Mouse (Mus musculus) hindbrain, embryonic 13.5 days (tissue): ENCODE data around the gene Htra3. TPM values are rescaled to one million over a fixed set of nuclear protein-coding genes. Genes with fewer than 3 reads are reported as not detected.

Experiments used
- ATAC-seq: fragments of 200-750 bp; cut with Nextera tagmentation; 2 replicates; pipeline ENCODE4 v1.8.0; 2017; ENCODE audit warnings: moderate TSS enrichment; ENCODE audit not compliant: low FRiP score
- H3K27ac ChIP-seq: fragments of 300-500 bp; sonication (generic); 2 replicates; pipeline ENCODE4 v1.5.1; 2015; ENCODE audit warnings: inconsistent platforms, mild to moderate bottlenecking, moderate library complexity
- H3K27me3 ChIP-seq: fragments of 300-500 bp; sonication (generic); 2 replicates; pipeline ENCODE4 v1.6.1; 2015; ENCODE audit warnings: mild to moderate bottlenecking, inconsistent platforms
- H3K36me3 ChIP-seq: fragments of 300-500 bp; sonication (generic); 2 replicates; pipeline ENCODE4 v1.6.1; 2015; ENCODE audit warnings: mild to moderate bottlenecking, inconsistent platforms
- H3K4me1 ChIP-seq: fragments of 300-500 bp; sonication (generic); replicated peaks from 2 replicates; pipeline ENCODE4 v1.6.1; 2015; ENCODE audit warnings: inconsistent platforms
- H3K4me2 ChIP-seq: fragments of 300-500 bp; sonication (generic); 2 replicates; pipeline ENCODE4 v1.6.1; 2015; ENCODE audit warnings: inconsistent platforms, mild to moderate bottlenecking, moderate library complexity
- H3K4me3 ChIP-seq: fragments of 300-500 bp; sonication (generic); 2 replicates; pipeline ENCODE4 v1.5.1; 2015; ENCODE audit warnings: mild to moderate bottlenecking, inconsistent platforms
- H3K9ac ChIP-seq: fragments of 300-500 bp; sonication (generic); 2 replicates; pipeline ENCODE4 v1.6.1; 2015; ENCODE audit warnings: mild to moderate bottlenecking, inconsistent platforms
- H3K9me3 ChIP-seq: fragments of 300-500 bp; sonication (generic); 2 replicates; pipeline ENCODE4 v1.6.1; 2016; ENCODE audit warnings: inconsistent platforms
- WGBS: fragments of 180-500 bp; shearing (Covaris S2); methylation state at CpG from one replicate; pipeline ENCODE4 v1.1.7; 2015; 5-methylcytosine and 5-hydroxymethylcytosine counted together
- polyA plus RNA-seq: library from polyadenylated mRNA; unstranded; fragments of >200 nt; fragmentation: Nextera tagmentation; extraction: Ambion mirVana; gene quantifications from 2 replicates; pipeline ENCODE4 v1.2.1, GENCODE M21; 2015

Htra3 gene
- polyA plus RNA-seq, 1 experiment from 2014 or later = 12.2 TPM

DNA sequence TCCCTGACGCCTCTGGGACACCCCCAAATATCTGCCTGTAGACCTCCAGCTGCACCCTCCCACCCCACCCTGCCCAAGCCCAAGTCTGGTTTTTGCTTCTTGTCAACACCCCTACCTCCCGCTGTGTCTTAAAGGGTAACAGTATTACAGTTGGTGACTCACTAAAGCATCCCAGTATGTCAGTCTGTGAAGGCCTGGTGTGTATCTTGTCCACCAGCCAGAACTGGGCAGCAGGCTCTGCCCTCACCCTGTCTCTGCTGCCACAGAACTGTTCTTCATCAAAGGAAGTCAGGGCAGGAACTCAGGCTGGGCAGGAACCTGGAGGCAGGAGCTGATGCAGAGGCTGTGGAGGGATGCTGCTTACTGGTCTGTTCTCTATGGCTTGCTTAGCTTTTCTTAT lies 53.2 kb downstream of the Htra3 start:
- Histone ChIP-seq H3K27me3 (no peaks in the 10 kb centered on the region), H3K9me3 (no peaks in the 10 kb centered on the region), H3K27ac (no peak overlapping the region), H3K4me2 (no peak overlapping the region), H3K9ac (no peak overlapping the region), H3K36me3 (no peaks in the 10 kb centered on the region), H3K4me1 (peaks cover 6% of the 10 kb centered on the region), H3K4me3 (no peak overlapping the region)
- no peak for ATAC-seq
- WGBS = 96% methylated on average over 2 of the region's 2 CpGs

- Histone ChIP-seq H3K36me3 (no peaks in the 10 kb centered on the region), H3K9ac (no peak overlapping the region), H3K4me2 (no peak overlapping the region), H3K4me3 (no peak overlapping the region), H3K9me3 (no peaks in the 10 kb centered on the region), H3K27ac (no peak overlapping the region), H3K4me1 (peaks cover 11% of the 10 kb centered on the region), H3K27me3 (no peaks in the 10 kb centered on the region)
- 77% methylated on average over 4 of the region's 4 CpGs for whole genome bisulfite sequencing
- no peak for ATAC-seq
These were observed 54.8 kb downstream of the Htra3 start for GRCm38 (mm10) chr5:35624751-35625239.

DNA sequence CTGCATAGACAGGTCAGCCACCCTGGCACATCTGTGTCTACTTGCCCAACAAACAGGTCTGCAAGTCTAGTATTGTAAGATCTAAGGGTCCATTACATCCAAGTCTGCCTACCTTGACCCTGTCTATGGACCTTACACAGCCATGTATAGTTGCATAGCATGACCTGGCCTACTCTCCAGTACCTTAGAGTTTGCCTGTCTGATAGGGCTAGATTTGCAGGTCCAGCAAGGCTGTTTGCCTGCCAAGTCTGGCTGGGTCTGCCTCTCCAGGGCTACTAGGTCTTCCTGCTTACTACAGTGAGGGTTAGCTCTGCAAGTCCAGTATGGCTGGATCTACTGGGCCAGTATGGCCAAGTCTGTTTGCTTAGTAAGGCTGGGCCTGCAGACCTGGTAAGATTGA lies 55.8 kb downstream of the Htra3 start:
- ATAC-seq = no peak
- Histone ChIP-seq H3K4me3 (no peak overlapping the region), H3K27me3 (no peaks in the 10 kb centered on the region)

GRCm38 (mm10) chr5:35621114-35621513 lies 58.5 kb downstream of the Htra3 start:
- Histone ChIP-seq H3K36me3 (no peaks in the 10 kb centered on the region), H3K27me3 (no peaks in the 10 kb centered on the region), H3K9ac (no peak overlapping the region), H3K4me2 (no peak overlapping the region), H3K27ac (no peak overlapping the region), H3K4me1 (peaks cover 7% of the 10 kb centered on the region; the same call in 1 of the 2 replicates), H3K4me3 (no peak overlapping the region), H3K9me3 (no peaks in the 10 kb centered on the region)
- 42% methylated on average over 4 of the region's 4 CpGs for WGBS
- no peak for ATAC-seq

More for the DNA sequence above, 55.8 kb downstream of the Htra3 start:
- no peak overlapping the region for H3K4me2 ChIP-seq
- H3K4me1 ChIP-seq = peaks cover 10% of the 10 kb centered on the region
- H3K27ac ChIP-seq = no peak overlapping the region
- H3K36me3 ChIP-seq = no peaks in the 10 kb centered on the region
- H3K9me3 ChIP-seq = no peaks in the 10 kb centered on the region
- no peak overlapping the region for H3K9ac ChIP-seq

GRCm38 (mm10) chr5:35616943-35617342 lies 62.6 kb downstream of the Htra3 start:
- no peak overlapping the region for H3K27ac ChIP-seq
- H3K9ac ChIP-seq = no peak overlapping the region
- H3K4me2 ChIP-seq = no peak overlapping the region
- no peak overlapping the region for H3K4me3 ChIP-seq
- 51% methylated on average over 5 of the region's 5 CpGs for WGBS
- ATAC-seq = no peak
- no peaks in the 10 kb centered on the region for H3K9me3 ChIP-seq
- peaks cover 7% of the 10 kb centered on the region; the same call in 1 of the 2 replicates for H3K4me1 ChIP-seq
- no peaks in the 10 kb centered on the region for H3K27me3 ChIP-seq
- H3K36me3 ChIP-seq = peaks cover 22% of the 10 kb centered on the region

DNA sequence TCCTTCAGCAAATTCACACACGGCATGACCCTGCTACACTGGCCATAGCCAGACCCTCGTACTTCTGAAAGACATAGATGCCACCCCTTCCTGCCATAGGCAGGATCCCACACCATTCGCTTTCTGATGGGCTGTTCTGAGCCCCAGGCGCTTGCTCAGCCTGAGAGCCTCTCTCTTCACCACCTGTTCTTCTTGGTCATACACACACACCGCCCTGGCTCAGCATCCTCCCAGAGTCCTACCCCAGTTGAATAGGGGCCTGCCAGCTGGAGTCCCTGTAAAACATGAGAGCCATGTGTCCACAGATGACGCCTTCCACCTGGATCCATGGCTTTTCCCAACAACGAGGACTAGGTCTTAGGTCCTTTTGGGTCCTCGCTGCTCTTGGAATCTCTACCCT lies 66.9 kb downstream of the Htra3 start:
- Histone ChIP-seq H3K4me3 (no peak overlapping the region), H3K4me2 (no peak overlapping the region), H3K9ac (no peak overlapping the region), H3K27me3 (no peaks in the 10 kb centered on the region), H3K27ac (no peak overlapping the region), H3K36me3 (peaks cover 35% of the 10 kb centered on the region), H3K4me1 (peaks cover 15% of the 10 kb centered on the region), H3K9me3 (no peaks in the 10 kb centered on the region)
- 86% methylated on average over 8 of the region's 8 CpGs for WGBS
- no peak for ATAC-seq

- no peak overlapping the region for H3K9ac ChIP-seq
- no peak overlapping the region for H3K4me3 ChIP-seq
- peaks cover 35% of the 10 kb centered on the region for H3K36me3 ChIP-seq
- H3K4me2 ChIP-seq = no peak overlapping the region
- no peak for ATAC-seq
- 88% methylated on average over 11 of the region's 11 CpGs for WGBS
- H3K4me1 ChIP-seq = peaks cover 21% of the 10 kb centered on the region
- H3K9me3 ChIP-seq = no peaks in the 10 kb centered on the region
- H3K27ac ChIP-seq = no peak overlapping the region
- H3K27me3 ChIP-seq = no peaks in the 10 kb centered on the region
These were observed 67.7 kb downstream of the Htra3 start for GRCm38 (mm10) chr5:35611900-35612299.

GRCm38 (mm10) chr5:35611170-35611569 lies 68.4 kb downstream of the Htra3 start:
- 89% methylated on average over 9 of the region's 9 CpGs for WGBS
- H3K4me1 ChIP-seq = peaks cover 21% of the 10 kb centered on the region
- H3K4me3 ChIP-seq = no peak overlapping the region
- H3K9ac ChIP-seq = no peak overlapping the region
- no peak overlapping the region for H3K27ac ChIP-seq
- ATAC-seq = no peak
- H3K4me2 ChIP-seq = no peak overlapping the region
- H3K27me3 ChIP-seq = no peaks in the 10 kb centered on the region
- peaks cover 35% of the 10 kb centered on the region for H3K36me3 ChIP-seq
- H3K9me3 ChIP-seq = no peaks in the 10 kb centered on the region

- no peak overlapping the region for H3K4me2 ChIP-seq
- no peak overlapping the region for H3K27ac ChIP-seq
- no peak for ATAC-seq
- H3K4me1 ChIP-seq = peaks cover 21% of the 10 kb centered on the region
- H3K9ac ChIP-seq = no peak overlapping the region
- no peaks in the 10 kb centered on the region for H3K27me3 ChIP-seq
- no peaks in the 10 kb centered on the region for H3K9me3 ChIP-seq
- WGBS = 96% methylated on average over 7 of the region's 7 CpGs
- peaks cover 42% of the 10 kb centered on the region for H3K36me3 ChIP-seq
- H3K4me3 ChIP-seq = no peak overlapping the region
These were observed 69.2 kb downstream of the Htra3 start for GRCm38 (mm10) chr5:35610381-35610780.

DNA sequence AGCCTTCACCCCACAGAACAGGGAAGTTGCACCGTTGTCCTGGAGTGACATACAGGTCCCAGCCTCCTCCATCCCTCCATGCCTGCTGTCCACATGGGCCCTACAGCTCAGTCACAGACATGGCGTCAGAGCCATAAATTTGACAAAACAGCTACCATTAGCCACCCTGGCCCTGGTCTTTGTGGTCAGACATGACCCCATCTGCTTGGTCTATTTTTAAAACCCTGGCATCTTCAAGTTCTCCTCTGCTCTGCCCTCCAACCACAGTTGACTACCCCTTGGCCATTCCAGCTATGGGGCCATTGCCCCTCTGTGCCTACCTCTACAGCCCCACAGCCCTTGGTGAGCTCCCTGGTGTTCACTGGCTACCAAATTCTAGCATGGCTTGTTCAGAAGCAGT lies 69.6 kb downstream of the Htra3 start:
- Histone ChIP-seq H3K27me3 (no peaks in the 10 kb centered on the region), H3K9ac (no peak overlapping the region), H3K4me1 (peaks cover 21% of the 10 kb centered on the region), H3K4me2 (no peak overlapping the region), H3K9me3 (no peaks in the 10 kb centered on the region), H3K4me3 (no peak overlapping the region), H3K36me3 (peaks cover 46% of the 10 kb centered on the region), H3K27ac (no peak overlapping the region)
- 70% methylated on average over 2 of the region's 2 CpGs for WGBS
- ATAC-seq = no peak

DNA sequence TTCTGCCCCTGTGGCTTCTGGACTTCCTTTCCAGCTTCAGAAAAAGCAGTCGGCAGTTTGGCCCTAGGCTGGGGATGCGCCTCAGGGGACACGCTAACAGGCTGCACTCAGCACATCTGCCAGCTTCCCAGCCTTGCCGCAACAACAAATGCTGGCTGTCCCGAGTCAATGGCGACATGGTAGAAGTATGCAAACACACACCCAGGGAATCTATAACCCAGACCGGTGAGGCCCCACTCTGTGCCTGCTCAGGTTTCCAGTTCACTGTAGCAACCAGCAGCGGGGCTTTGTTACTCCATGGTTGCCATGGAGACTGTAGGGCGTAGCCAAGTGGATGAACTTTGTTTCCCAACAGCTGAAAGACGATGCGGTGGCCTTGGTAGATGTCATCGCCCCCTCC lies 70.2 kb downstream of the Htra3 start:
- no peaks in the 10 kb centered on the region for H3K27me3 ChIP-seq
- H3K4me3 ChIP-seq = no peak overlapping the region
- 6% methylated on average over 12 of the region's 12 CpGs for WGBS
- H3K9ac ChIP-seq = peak overlapping the region; percentile 35; the same call in 1 of the 2 replicates
- peak; percentile 37; the same call in 1 of the 2 replicates for ATAC-seq
- no peaks in the 10 kb centered on the region for H3K9me3 ChIP-seq
- H3K4me2 ChIP-seq = 0 out of 2 replicates have a peak overlapping the region, but pooled peaks have one; percentile 7
- H3K4me1 ChIP-seq = peaks cover 21% of the 10 kb centered on the region
- peaks cover 49% of the 10 kb centered on the region for H3K36me3 ChIP-seq
- 0 out of 2 replicates have a peak overlapping the region, but pooled peaks have one; percentile 40 for H3K27ac ChIP-seq

DNA sequence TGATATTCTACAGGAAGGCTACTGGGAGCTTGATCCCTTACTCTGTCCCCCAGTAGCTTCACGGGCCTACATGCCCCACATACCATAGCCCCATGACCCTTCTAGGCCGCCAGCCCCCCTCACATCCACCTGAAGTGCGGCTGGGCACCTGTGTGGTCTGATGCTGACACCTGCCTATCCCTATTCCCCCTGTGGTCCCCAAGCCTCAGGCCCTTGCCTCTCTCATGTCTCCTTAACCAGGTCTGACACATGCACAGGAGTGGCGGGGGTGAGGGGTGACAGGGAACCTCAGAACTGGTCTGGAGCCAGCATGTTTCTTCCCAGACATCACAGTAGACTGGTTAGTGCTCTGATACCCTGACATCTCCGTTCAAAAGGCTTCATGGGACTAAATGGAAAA lies 71.0 kb downstream of the Htra3 start:
- H3K4me3 ChIP-seq = no peak overlapping the region
- H3K4me2 ChIP-seq = no peak overlapping the region
- 85% methylated on average over 5 of the region's 5 CpGs for WGBS
- H3K36me3 ChIP-seq = peaks cover 46% of the 10 kb centered on the region
- no peak for ATAC-seq
- no peaks in the 10 kb centered on the region for H3K9me3 ChIP-seq
- 0 out of 2 replicates have a peak overlapping the region, but pooled peaks have one; percentile 8 for H3K27ac ChIP-seq
- H3K9ac ChIP-seq = peak overlapping the region; percentile 35; the same call in 1 of the 2 replicates
- peaks cover 21% of the 10 kb centered on the region for H3K4me1 ChIP-seq
- H3K27me3 ChIP-seq = no peaks in the 10 kb centered on the region

DNA sequence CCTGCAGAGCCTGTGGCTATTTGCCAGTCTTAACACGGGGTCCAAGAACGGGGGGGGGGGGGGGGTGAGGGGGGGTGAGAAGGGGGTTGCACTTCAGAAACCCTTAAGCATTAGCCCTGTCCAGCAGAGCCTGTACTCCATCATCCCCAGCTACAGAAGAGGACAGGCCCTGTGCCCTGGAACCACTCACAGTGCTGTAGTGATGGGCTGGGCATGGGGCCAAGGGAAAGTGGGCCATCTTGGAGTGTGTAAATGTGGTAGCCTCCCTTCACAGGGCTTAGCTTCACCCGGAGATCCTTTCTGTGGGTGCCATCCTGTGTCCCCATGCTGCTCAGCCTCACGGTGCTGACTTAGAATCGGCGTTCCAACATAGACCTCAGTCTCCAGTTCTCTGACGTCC lies 71.8 kb downstream of the Htra3 start:
- ATAC-seq = no peak
- 77% methylated on average over 7 of the region's 7 CpGs for WGBS
- no peak overlapping the region for H3K4me3 ChIP-seq

More for the DNA sequence above, 71.8 kb downstream of the Htra3 start:
- H3K4me1 ChIP-seq = peaks cover 21% of the 10 kb centered on the region
- no peak overlapping the region for H3K27ac ChIP-seq
- H3K9ac ChIP-seq = no peak overlapping the region
- peaks cover 50% of the 10 kb centered on the region for H3K36me3 ChIP-seq
- no peaks in the 10 kb centered on the region for H3K27me3 ChIP-seq
- no peaks in the 10 kb centered on the region for H3K9me3 ChIP-seq
- H3K4me2 ChIP-seq = no peak overlapping the region
